Mouse (Mus musculus): ENCODE results near the gene Tbc1d13. TPM values are rescaled to one million over a fixed set of nuclear protein-coding genes. Genes with fewer than 3 reads are reported as not detected.
"Not testable (repeated sequence)": the region's sequence is repeated elsewhere in the genome, so short reads cannot be mapped to it uniquely, and the experiment has no call there.

Tbc1d13 gene
- total and polyA plus RNA-seq, 3 experiments, result 25.9 to 36.8 (median 32.1) TPM

DNA sequence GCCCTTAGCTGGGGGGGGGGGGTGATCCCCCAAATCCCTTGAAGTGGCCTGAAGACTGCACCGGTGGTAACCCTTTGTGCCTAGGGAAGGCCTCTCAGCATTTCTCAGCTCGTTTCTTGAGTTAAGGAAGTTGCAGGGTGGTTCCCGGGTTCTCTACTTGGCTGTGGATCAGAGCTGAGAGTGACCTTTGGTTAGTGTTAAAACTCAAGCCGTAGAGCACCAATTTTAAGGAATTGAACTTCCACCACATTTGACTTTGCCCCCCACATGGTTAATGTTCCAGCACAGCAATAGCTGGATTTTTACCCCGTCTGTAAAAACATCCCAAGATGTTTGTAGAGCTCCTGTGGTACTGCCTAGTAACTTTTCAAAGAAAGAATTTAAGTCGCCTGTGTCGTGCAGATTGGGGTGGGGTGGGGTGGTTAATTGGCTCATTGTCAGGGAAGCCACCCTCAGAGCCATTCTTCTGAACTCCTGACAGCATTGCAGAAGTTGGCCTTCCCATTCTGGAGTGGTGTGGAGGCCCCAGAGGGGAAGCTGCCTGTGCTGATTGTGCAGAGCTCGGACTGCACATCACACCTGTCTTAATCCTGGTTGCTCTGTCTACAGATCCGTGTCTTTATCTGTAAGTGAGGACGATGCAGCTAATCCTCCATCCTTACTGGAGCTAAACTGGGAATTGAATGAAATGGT lies 1.5 kb downstream of the Tbc1d13 start:
- in situ Hi-C loops (cut with MboI; ENCODE audit: low pct_ligation_motif_present, low pct_unique_long_range_greater_than_20kb, low sequenced_read_pairs), result no loop called here
- dilution Hi-C loops (cut with MboI; ENCODE audit: extremely low pct_ligation_motif_present, extremely low pct_unique_long_range_greater_than_20kb, low sequenced_read_pairs), result no loop called here

DNA sequence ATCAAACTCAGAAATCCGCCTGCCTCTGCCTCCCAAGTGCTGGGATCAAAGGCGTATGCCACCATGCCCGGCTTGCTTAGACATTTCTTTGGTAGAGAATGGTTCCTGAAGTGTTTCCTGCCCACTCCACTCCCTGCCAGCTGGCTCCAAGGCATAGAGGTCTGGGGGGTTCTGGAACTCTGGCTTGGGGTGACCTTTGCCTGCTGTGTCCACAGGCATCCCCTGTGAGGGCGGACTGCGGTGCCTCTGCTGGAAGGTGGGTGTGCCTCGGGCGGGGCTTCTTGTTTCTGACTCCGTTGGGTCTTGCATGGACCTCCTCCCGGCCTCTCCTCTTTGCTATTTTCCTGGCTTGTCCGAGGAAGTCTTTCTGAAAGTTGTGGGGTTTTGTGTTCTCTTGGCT lies 2.9 kb downstream of the Tbc1d13 start:
- Histone ChIP-seq H3K79me2 (replicated peaks; ENCODE audit: control insufficient read depth, extremely low read depth, insufficient read depth, poor library complexity, severe bottlenecking) (no peaks in the 10 kb centered on the region), H3K9ac (ENCODE audit: insufficient read depth, low read depth) (no peak overlapping the region), H3K9me3 (replicated peaks; ENCODE audit: low read length) (no peaks in the 10 kb centered on the region), H3K27me3 (replicated peaks) (no peaks in the 10 kb centered on the region), H3K36me3 (replicated peaks in 1 of 2; ENCODE audit: control insufficient read depth in 1 of 2, insufficient read depth in 1 of 2, low read length in 1 of 2) (peaks cover 21 to 54% of the 10 kb centered on the region in 2 experiments), H3K4me2 (ENCODE audit: insufficient read depth, low read depth, poor library complexity, severe bottlenecking) (no peak overlapping the region), H3K27ac (ENCODE audit: insufficient read depth, low read depth) (no peak overlapping the region), H3K4me1 (ENCODE audit: control insufficient read depth in 1 of 2, insufficient read depth in 2 of 2) (peaks cover 0 to 24% of the 10 kb centered on the region in 2 experiments; a peak in 2 of 4 replicates), H3K4me3 (replicated peaks in 1 of 3; ENCODE audit: low read depth in 2 of 3, low read length in 2 of 3, poor library complexity in 1 of 3) (no peak overlapping the region)
- TF ChIP-seq BHLHE40 (IDR thresholded peaks at IDR 0.05; ENCODE audit: low read depth, low read length) (no peak), HCFC1 (IDR thresholded peaks at IDR 0.05; ENCODE audit: low read depth, low read length) (no peak), CHD1 (IDR thresholded peaks at IDR 0.05; ENCODE audit: low read depth, low read length) (no peak), RAD21 (IDR thresholded peaks at IDR 0.05; ENCODE audit: low read depth, low read length) (no peak), CTCF (conservative IDR thresholded peaks at IDR 0.05 in 1 of 2, IDR thresholded peaks at IDR 0.05 in 1 of 2; ENCODE audit: low read depth in 2 of 2, low read length in 2 of 2) (no peak), ZMIZ1 (IDR thresholded peaks at IDR 0.05; ENCODE audit: low read depth, low read length) (no peak), ETS1 (conservative IDR thresholded peaks at IDR 0.05; ENCODE audit: low read depth, low read length) (no peak)
- in situ Hi-C loops (cut with MboI; ENCODE audit: low pct_ligation_motif_present, low pct_unique_long_range_greater_than_20kb, low sequenced_read_pairs) (no loop called here), dilution Hi-C loops (cut with MboI; ENCODE audit: extremely low pct_ligation_motif_present, extremely low pct_unique_long_range_greater_than_20kb, low sequenced_read_pairs) (no loop called here)
- no peak for DNase-seq (ENCODE audit: extremely low read depth)

More for the DNA sequence above, 1.5 kb downstream of the Tbc1d13 start:
- no peak overlapping the region for H3K27ac ChIP-seq (ENCODE audit: insufficient read depth, low read depth)
- no peaks in the 10 kb centered on the region for H3K79me2 ChIP-seq (replicated peaks; ENCODE audit: control insufficient read depth, extremely low read depth, insufficient read depth, poor library complexity, severe bottlenecking)
- H3K4me1 ChIP-seq (ENCODE audit: control insufficient read depth in 1 of 2, insufficient read depth in 2 of 2), result peaks cover 0 to 24% of the 10 kb centered on the region in 2 experiments; a peak in 2 of 4 replicates
- no peak for DNase-seq (ENCODE audit: extremely low read depth)
- H3K9ac ChIP-seq (ENCODE audit: insufficient read depth, low read depth), result no peak overlapping the region
- no peaks in the 10 kb centered on the region for H3K27me3 ChIP-seq (replicated peaks)
- H3K9me3 ChIP-seq (replicated peaks; ENCODE audit: low read length), result no peaks in the 10 kb centered on the region
- TF ChIP-seq USF1 (IDR thresholded peaks at IDR 0.05; ENCODE audit: low read depth, low read length), result no peak
- TF ChIP-seq ZNF384 (IDR thresholded peaks at IDR 0.05; ENCODE audit: low read depth, low read length), result no peak
- no peak for TF ChIP-seq GABPA (IDR thresholded peaks at IDR 0.05; ENCODE audit: insufficient replicate concordance, low read depth, low read length)
- TF ChIP-seq TCF12 (IDR thresholded peaks at IDR 0.05; ENCODE audit: low read depth, low read length), result no peak
- TF ChIP-seq CTCF (conservative IDR thresholded peaks at IDR 0.05 in 1 of 2, IDR thresholded peaks at IDR 0.05 in 1 of 2; ENCODE audit: low read depth in 2 of 2, low read length in 2 of 2), result no peak
- no peak for TF ChIP-seq ZMIZ1 (IDR thresholded peaks at IDR 0.05; ENCODE audit: low read depth, low read length)
- TF ChIP-seq KAT2A (IDR thresholded peaks at IDR 0.05; ENCODE audit: insufficient replicate concordance, low read length), result no peak
- no peak for TF ChIP-seq CHD2 (IDR thresholded peaks at IDR 0.05; ENCODE audit: low read length)
- TF ChIP-seq UBTF (IDR thresholded peaks at IDR 0.05; ENCODE audit: low read depth, low read length), result no peak
- TF ChIP-seq NRF1 (IDR thresholded peaks at IDR 0.05; ENCODE audit: low read depth, low read length), result no peak
- TF ChIP-seq E2F4 (IDR thresholded peaks at IDR 0.05; ENCODE audit: insufficient replicate concordance, low read depth, low read length), result no peak
- no peak overlapping the region for H3K4me3 ChIP-seq (replicated peaks in 1 of 3; ENCODE audit: low read depth in 2 of 3, low read length in 2 of 3, poor library complexity in 1 of 3)
- H3K36me3 ChIP-seq (replicated peaks in 1 of 2; ENCODE audit: control insufficient read depth in 1 of 2, insufficient read depth in 1 of 2, low read length in 1 of 2), result peaks cover 10 to 40% of the 10 kb centered on the region in 2 experiments
- peak overlapping the region; percentile 85 for H3K4me2 ChIP-seq (ENCODE audit: insufficient read depth, low read depth, poor library complexity, severe bottlenecking)

DNA sequence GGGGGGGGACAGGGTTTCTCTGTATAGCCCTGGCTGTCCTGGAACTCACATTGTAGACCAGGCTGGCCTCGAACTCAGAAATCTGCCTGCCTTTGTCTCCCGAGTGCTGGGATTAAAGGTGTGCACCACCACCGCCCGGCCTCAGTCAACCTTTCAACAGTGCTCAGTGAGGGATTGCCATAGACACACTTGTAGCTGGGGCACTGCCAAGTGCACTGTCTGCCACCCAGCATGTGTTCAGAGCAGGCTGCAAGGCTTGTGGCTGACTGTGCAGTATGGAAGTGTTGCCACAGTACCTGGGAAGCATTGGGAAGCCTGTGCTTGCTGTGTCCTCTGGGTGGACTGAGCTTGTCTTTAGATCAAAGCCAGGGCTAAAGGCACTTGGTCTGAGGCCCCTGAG lies 6.5 kb downstream of the Tbc1d13 start:
- dilution Hi-C loops (cut with MboI; ENCODE audit: extremely low pct_ligation_motif_present, extremely low pct_unique_long_range_greater_than_20kb, low sequenced_read_pairs); in situ Hi-C loops (cut with MboI; ENCODE audit: low pct_ligation_motif_present, low pct_unique_long_range_greater_than_20kb, low sequenced_read_pairs); H3K4me1 ChIP-seq (ENCODE audit: control insufficient read depth in 1 of 2, insufficient read depth in 2 of 2); H3K27ac ChIP-seq (ENCODE audit: insufficient read depth, low read depth); H3K9ac ChIP-seq (ENCODE audit: insufficient read depth, low read depth); H3K79me2 ChIP-seq (replicated peaks; ENCODE audit: control insufficient read depth, extremely low read depth, insufficient read depth, poor library complexity, severe bottlenecking); H3K27me3 ChIP-seq (replicated peaks); H3K4me3 ChIP-seq (replicated peaks in 1 of 3; ENCODE audit: low read depth in 2 of 3, low read length in 2 of 3, poor library complexity in 1 of 3); DNase-seq (ENCODE audit: extremely low read depth); H3K4me2 ChIP-seq (ENCODE audit: insufficient read depth, low read depth, poor library complexity, severe bottlenecking); H3K9me3 ChIP-seq (replicated peaks; ENCODE audit: low read length): not testable (repeated sequence)
- peaks cover 40 to 88% of the 10 kb centered on the region in 2 experiments for H3K36me3 ChIP-seq (replicated peaks in 1 of 2; ENCODE audit: control insufficient read depth in 1 of 2, insufficient read depth in 1 of 2, low read length in 1 of 2)
